Mouse (Mus musculus): ENCODE measurements at regions not wholly inside any gene's neighbourhood (a gene's known extent, or its start where the extent isn't known, plus 50 kb on each side); places are given as distances from the start of the nearest gene placed in this dataset.
"Not testable (repeated sequence)": the region's sequence is repeated elsewhere in the genome, so short reads cannot be mapped to it uniquely, and the experiment has no call there.

DNA sequence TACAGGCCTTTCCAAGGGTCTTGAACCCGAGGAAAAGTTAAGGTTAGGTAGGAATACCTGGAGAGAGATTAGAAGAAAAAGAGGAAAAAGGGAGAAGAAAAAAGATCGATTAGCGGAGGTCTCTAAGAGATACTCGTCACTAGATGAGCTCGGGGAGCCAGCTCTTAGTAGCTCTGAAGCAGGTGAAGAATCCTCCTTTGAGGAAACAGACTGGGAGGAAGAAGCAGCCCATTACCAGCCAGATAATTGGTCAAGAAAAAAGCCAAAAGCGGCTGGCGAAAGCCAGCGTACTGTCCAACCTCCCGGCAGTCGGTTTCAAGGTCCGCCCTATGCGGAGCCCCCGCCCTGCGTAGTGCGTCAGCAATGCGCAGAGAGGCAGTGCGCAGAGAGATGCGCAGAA, 1824.3 kb upstream of the Pcdh20 start:
- TF ChIP-seq CTCF, EP300 (IDR thresholded peaks at IDR 0.05; ENCODE audit: low read depth): not testable (repeated sequence)

Measured in liver, postnatal 0 days (tissue).